Mouse (Mus musculus): ENCODE data around the gene Mia2.

DNA sequence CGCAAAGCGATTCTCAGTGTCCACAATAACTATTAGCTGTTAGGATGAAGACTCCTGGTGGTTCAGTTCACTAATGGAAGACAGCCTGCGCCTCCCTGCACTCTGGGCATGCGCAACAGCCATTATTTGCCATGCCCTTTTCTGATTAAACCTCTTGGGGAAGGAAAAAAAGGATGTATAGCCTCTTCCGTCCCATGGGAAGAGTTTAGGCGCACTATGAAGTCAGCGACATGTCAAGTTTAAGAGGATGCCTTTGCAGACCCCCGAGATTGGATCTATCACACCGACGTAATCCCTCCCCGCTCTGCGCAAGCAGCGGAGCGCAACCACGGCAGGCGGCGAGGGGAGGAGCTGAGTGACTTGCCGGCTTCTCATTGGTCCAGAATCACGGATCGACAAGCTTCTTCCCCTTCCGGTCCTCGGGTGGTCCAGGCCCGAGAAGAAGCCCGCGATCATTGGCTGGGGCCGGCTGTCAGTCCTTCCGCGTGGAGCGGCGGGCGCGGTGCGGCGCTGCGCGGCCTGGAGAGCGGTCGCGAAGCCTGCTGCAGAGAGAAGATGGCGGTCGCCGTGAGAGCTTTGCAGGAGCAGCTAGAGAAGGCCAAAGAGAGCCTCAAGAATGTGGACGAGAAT lies 29.0 kb upstream of the Mia2 start, which contains the start of gene Pnn:
- TF ChIP-seq POLR2A (IDR thresholded peaks at IDR 0.05; ENCODE audit: extremely low read depth, insufficient read depth, low read length) (peak; percentile 94), CTCF (IDR thresholded peaks at IDR 0.05; ENCODE audit: extremely low read depth, insufficient read depth, low read length) (no peak)
